Mouse (Mus musculus) cerebellum, adult 2 months (tissue): ENCODE data around the gene Armt1.

ENCODE experiments used
- CTCF ChIP-seq: fragments of 200-500 bp; IDR thresholded peaks from 2 replicates; pipeline ENCODE4 v1.5.1; 2011; ENCODE audit warnings: low read depth, mild to moderate bottlenecking, control low read depth, low read length, moderate library complexity, borderline replicate concordance; ENCODE audit not compliant: insufficient read depth
- POLR2A ChIP-seq: fragments of 200-500 bp; IDR thresholded peaks from 2 replicates; pipeline ENCODE4 v1.6.1; 2011; ENCODE audit warnings: low read length, control low read depth, borderline replicate concordance; ENCODE audit not compliant: insufficient read depth

- TF ChIP-seq CTCF (no peak), POLR2A (no peak)
Observed at GRCm38 (mm10) chr10:4489865-4490264, 57.6 kb downstream of the Armt1 start.
